Mouse (Mus musculus) hindbrain, embryonic 13.5 days (tissue): Measurements from ENCODE around the gene Rgs9. TPM values are rescaled to one million over a fixed set of nuclear protein-coding genes. Genes with fewer than 3 reads are reported as not detected.

Experiments used
- ATAC-seq: fragments of 200-750 bp; cut with Nextera tagmentation; 2 replicates; pipeline ENCODE4 v1.8.0; 2017; ENCODE audit warnings: moderate TSS enrichment; ENCODE audit not compliant: low FRiP score
- H3K27ac ChIP-seq: fragments of 300-500 bp; sonication (generic); 2 replicates; pipeline ENCODE4 v1.5.1; 2015; ENCODE audit warnings: inconsistent platforms, mild to moderate bottlenecking, moderate library complexity
- H3K27me3 ChIP-seq: fragments of 300-500 bp; sonication (generic); 2 replicates; pipeline ENCODE4 v1.6.1; 2015; ENCODE audit warnings: mild to moderate bottlenecking, inconsistent platforms
- H3K36me3 ChIP-seq: fragments of 300-500 bp; sonication (generic); 2 replicates; pipeline ENCODE4 v1.6.1; 2015; ENCODE audit warnings: mild to moderate bottlenecking, inconsistent platforms
- H3K4me1 ChIP-seq: fragments of 300-500 bp; sonication (generic); replicated peaks from 2 replicates; pipeline ENCODE4 v1.6.1; 2015; ENCODE audit warnings: inconsistent platforms
- H3K4me2 ChIP-seq: fragments of 300-500 bp; sonication (generic); 2 replicates; pipeline ENCODE4 v1.6.1; 2015; ENCODE audit warnings: inconsistent platforms, mild to moderate bottlenecking, moderate library complexity
- H3K4me3 ChIP-seq: fragments of 300-500 bp; sonication (generic); 2 replicates; pipeline ENCODE4 v1.5.1; 2015; ENCODE audit warnings: mild to moderate bottlenecking, inconsistent platforms
- H3K9ac ChIP-seq: fragments of 300-500 bp; sonication (generic); 2 replicates; pipeline ENCODE4 v1.6.1; 2015; ENCODE audit warnings: mild to moderate bottlenecking, inconsistent platforms
- H3K9me3 ChIP-seq: fragments of 300-500 bp; sonication (generic); 2 replicates; pipeline ENCODE4 v1.6.1; 2016; ENCODE audit warnings: inconsistent platforms
- WGBS: fragments of 180-500 bp; shearing (Covaris S2); methylation state at CpG from one replicate; pipeline ENCODE4 v1.1.7; 2015; 5-methylcytosine and 5-hydroxymethylcytosine counted together
- polyA plus RNA-seq: library from polyadenylated mRNA; unstranded; fragments of >200 nt; fragmentation: Nextera tagmentation; extraction: Ambion mirVana; gene quantifications from 2 replicates; pipeline ENCODE4 v1.2.1, GENCODE M21; 2015

Gene Rgs9
- polyA plus RNA-seq, 1 experiment from 2014 or later, result 6.2 TPM

DNA sequence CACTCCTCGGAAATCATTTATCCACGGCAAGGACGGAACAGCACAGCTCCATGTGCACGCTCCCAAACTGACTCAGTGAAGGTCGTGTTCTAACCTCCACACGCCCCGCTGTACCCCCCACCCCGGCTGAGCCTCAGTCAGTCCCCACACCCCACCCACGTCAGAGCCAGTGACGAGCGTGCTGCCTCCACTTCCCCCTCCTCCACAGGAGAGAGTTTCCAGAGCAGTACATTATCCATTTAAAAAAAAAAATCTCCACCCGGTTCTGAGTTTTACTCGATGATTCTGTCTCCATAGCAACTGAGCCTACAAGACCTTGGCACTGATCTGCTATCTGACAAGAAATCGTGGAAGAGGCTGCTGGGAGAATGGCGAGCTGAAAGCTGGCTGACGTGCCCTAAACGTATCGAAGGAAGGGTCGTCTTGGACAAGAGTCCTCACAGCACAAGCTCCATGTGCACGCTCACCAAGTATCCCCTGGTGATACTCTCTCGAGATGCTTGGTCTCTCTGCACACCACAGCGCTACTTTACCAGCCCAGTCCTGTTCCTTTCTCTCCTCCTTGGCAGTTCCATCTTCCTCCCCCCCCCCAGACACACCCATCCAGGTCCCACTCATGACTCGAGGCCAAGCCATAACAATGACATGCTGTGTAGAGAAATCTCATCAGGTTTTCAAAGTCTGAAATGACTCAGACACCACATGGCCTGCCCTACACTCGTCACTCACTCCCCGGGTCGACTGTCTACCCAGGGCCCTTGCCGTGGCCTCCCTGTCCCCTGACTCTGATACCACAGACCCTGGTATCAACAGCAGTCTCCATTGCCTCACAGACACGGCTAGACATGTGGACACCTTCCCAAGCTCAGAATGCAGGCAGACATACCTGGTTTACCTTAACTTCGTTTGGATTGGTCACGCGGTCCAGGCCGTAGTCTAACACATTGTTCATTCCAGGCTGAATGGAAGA lies 38.7 kb downstream of the Rgs9 start:
- Histone ChIP-seq H3K27ac (0 out of 2 replicates have a peak overlapping the region, but pooled peaks have one; percentile 30), H3K36me3 (peaks cover 16% of the 10 kb centered on the region), H3K4me3 (no peak overlapping the region), H3K9ac (no peak overlapping the region), H3K9me3 (no peaks in the 10 kb centered on the region), H3K4me2 (no peak overlapping the region), H3K4me1 (0 out of 2 replicates have a peak, but pooled peaks cover 4% of the 10 kb centered on the region), H3K27me3 (no peaks in the 10 kb centered on the region)
- no peak for ATAC-seq
- WGBS, result 85% methylated on average over 32 of the region's 32 CpGs

DNA sequence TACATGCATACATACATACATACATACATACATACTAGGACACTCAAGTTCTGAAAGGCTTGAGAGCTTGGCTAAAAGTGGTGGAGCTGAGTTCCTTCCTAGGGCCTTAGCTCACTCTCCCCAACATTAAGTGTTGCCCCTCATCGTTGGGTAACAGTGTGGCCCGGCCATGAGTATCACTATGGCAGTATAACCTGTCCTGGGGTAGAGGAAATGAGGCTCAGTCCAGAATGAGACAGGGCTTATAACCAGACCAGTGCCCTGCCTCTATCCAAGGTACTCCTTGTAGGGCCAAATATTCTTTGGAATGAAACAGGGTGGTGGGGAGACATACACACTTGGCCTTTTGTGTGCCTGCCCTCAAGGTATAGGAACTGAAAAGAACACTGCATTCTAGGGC lies 40.1 kb downstream of the Rgs9 start:
- peaks cover 16% of the 10 kb centered on the region for H3K36me3 ChIP-seq
- H3K9ac ChIP-seq, result no peak overlapping the region
- H3K4me1 ChIP-seq, result 0 out of 2 replicates have a peak, but pooled peaks cover 4% of the 10 kb centered on the region
- 95% methylated on average over 2 of the region's 2 CpGs for WGBS
- ATAC-seq, result no peak
- no peaks in the 10 kb centered on the region for H3K9me3 ChIP-seq
- H3K27me3 ChIP-seq, result no peaks in the 10 kb centered on the region
- no peak overlapping the region for H3K4me2 ChIP-seq
- no peak overlapping the region for H3K4me3 ChIP-seq
- no peak overlapping the region for H3K27ac ChIP-seq

DNA sequence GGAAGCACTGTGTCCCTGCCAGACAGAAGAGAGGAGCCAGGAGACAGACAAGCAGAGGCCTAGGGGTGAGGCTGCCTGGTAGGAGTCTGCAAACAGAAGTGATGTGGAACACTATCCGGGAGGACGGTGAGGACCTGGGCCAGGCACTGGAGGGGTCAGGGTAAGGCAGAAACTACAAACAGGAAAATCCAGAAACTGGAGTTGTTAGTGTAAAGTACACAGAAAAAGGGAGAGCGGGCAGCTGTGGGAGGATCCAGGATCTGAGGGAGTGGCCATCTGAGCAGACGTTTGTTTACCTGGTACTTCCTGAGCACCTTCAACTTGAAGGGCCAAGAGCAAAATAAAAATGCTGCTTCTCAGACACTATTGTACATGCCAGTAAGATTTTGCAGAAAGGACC lies 42.9 kb downstream of the Rgs9 start:
- Histone ChIP-seq H3K4me3 (no peak overlapping the region), H3K27me3 (no peaks in the 10 kb centered on the region), H3K27ac (no peak overlapping the region), H3K36me3 (peaks cover 7% of the 10 kb centered on the region; the same call in 1 of the 2 replicates), H3K4me1 (0 out of 2 replicates have a peak, but pooled peaks cover 4% of the 10 kb centered on the region), H3K9me3 (no peaks in the 10 kb centered on the region), H3K4me2 (no peak overlapping the region), H3K9ac (no peak overlapping the region)
- ATAC-seq, result no peak
- 76% methylated on average over 4 of the region's 4 CpGs for WGBS

DNA sequence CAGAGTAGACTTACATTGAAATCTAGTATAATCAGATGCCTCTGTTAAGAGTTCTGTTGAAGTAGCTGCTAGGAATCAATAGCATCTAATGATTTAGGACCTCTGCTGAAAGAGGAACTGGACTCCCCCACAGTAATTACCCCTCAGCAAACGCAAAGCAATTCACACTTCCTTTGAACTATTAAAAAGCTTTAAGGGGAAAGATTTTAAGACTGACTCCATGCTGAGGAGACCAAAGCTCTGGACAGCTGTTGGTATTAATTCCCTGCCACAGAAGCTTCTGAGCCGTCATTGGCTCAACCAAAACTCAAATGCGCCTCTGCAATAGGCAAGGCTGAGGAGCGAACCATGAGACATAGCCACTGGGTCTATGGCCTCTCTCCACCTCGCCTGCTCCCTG lies 45.4 kb downstream of the Rgs9 start:
- no peak for ATAC-seq
- no peak overlapping the region for H3K27ac ChIP-seq
- H3K4me2 ChIP-seq, result no peak overlapping the region
- no peak overlapping the region for H3K9ac ChIP-seq
- WGBS, result 73% methylated on average over 5 of the region's 5 CpGs
- no peaks in the 10 kb centered on the region for H3K4me1 ChIP-seq
- H3K36me3 ChIP-seq, result peaks cover 6% of the 10 kb centered on the region; the same call in 1 of the 2 replicates
- H3K9me3 ChIP-seq, result no peaks in the 10 kb centered on the region
- no peaks in the 10 kb centered on the region for H3K27me3 ChIP-seq
- no peak overlapping the region for H3K4me3 ChIP-seq

DNA sequence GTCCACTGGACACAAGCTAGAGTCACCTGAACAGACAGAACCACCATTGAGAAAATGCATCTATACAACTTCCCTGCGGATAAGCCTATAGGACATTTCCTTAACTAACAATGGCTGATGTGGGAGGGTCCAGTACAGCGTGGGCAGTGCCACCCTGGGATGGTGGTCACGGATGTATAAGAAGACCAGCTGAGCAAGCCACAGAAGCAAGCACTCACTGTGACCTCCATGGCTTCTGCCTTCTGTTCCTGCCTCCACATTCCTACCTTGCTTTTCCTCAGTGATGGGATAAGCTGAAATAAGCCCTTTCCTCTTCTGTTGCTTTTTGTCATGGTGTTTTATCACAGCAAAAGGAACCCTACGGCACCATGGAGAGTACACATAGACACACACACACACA lies 47.4 kb downstream of the Rgs9 start:
- Histone ChIP-seq H3K27me3 (0 out of 2 replicates have a peak, but pooled peaks cover 2% of the 10 kb centered on the region), H3K4me3 (no peak overlapping the region), H3K4me1 (no peaks in the 10 kb centered on the region), H3K36me3 (peaks cover 6% of the 10 kb centered on the region; the same call in 1 of the 2 replicates), H3K9ac (no peak overlapping the region), H3K4me2 (no peak overlapping the region), H3K9me3 (no peaks in the 10 kb centered on the region), H3K27ac (no peak overlapping the region)
- no peak for ATAC-seq
- 86% methylated on average over 4 of the region's 4 CpGs for WGBS

DNA sequence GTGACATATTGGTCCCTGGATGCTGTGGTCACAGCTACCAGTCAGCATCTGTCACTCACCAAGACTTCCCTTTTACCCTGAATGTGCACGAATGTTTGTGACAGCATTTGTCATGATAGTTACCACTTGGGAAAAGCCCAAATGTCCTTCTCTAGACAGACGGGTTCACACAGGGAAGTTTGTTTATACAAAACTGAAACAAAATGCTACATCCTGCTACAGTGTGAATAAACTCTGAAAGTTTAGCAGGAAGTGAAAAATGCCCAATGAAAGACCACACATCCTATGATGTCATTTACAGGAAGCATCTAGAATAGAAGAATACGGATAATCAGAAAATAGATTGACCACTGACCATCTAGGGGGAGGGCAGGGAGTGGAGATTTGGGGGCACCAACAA lies 51.0 kb downstream of the Rgs9 start:
- 72% methylated on average over 3 of the region's 3 CpGs for WGBS
- Histone ChIP-seq H3K36me3 (peaks cover 6% of the 10 kb centered on the region; the same call in 1 of the 2 replicates), H3K9ac (no peak overlapping the region), H3K4me1 (no peaks in the 10 kb centered on the region; the same call in 1 of the 2 replicates), H3K9me3 (no peaks in the 10 kb centered on the region), H3K4me2 (no peak overlapping the region), H3K27ac (no peak overlapping the region), H3K27me3 (0 out of 2 replicates have a peak, but pooled peaks cover 2% of the 10 kb centered on the region), H3K4me3 (no peak overlapping the region)
- no peak for ATAC-seq

DNA sequence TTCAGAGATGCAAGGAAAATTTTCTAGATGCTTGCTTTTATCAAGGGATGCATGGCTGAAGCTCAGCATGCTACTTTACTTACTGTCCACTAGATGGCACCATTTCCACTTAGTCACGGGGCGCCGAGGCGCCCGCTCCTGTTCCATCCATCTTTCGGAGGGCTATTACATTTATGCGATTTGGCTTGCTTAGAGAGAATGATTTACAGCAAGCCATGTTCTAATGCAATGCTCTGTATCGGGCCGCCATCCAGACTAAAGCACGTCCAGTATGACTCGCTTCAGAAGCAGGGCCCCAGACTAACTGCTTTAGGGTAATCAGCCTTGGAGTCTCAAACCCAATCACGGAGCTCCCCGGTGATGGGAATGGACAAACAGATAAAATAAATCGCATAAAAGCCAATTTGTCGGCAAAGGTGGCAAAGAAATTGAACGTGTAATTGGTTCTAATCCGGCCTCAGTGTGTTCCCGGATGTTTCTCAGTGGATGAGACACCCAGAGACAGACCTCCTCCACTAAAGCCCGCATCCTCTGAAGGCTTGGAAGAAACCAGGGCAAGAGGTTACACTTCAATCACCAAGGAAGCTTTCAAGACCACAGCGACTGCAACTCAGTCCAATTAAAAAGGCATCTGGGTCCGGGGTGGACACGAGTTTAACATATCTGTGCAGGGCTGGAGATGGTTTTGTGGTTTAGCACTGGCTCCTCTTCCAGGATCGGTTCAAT lies 53.1 kb downstream of the Rgs9 start:
- H3K27ac ChIP-seq, result 0 out of 2 replicates have a peak overlapping the region, but pooled peaks have one; percentile 3
- WGBS, result 27% methylated on average over 23 of the region's 23 CpGs
- ATAC-seq, result peak; percentile 77
- no peak overlapping the region for H3K4me3 ChIP-seq
- H3K36me3 ChIP-seq, result peaks cover 6% of the 10 kb centered on the region; the same call in 1 of the 2 replicates
- no peak overlapping the region for H3K9ac ChIP-seq
- 0 out of 2 replicates have a peak, but pooled peaks cover 2% of the 10 kb centered on the region for H3K27me3 ChIP-seq
- no peaks in the 10 kb centered on the region; the same call in 1 of the 2 replicates for H3K4me1 ChIP-seq
- H3K4me2 ChIP-seq, result peak overlapping the region; percentile 27
- no peaks in the 10 kb centered on the region for H3K9me3 ChIP-seq

DNA sequence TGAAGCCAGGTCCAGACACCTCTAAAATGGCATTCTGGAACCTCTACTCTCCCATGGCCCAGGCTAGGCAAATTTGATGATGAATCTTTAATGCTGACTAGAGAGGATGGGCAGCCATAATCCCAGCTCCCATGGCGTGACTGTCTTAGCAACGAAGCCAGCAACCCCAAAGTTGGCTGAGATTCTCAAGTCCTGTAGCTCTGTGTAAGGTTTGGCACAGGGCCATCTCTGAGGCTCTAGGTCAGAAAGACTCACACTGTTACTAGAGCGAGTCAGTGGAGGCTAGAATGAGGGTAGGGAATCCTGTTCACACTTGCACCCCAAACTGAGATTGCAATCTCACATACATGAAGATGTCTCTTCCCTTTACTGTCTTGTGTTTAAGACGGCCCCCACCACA lies 57.8 kb downstream of the Rgs9 start:
- Histone ChIP-seq H3K36me3 (no peaks in the 10 kb centered on the region), H3K4me1 (peaks cover 13% of the 10 kb centered on the region), H3K4me2 (no peak overlapping the region), H3K9me3 (no peaks in the 10 kb centered on the region), H3K9ac (no peak overlapping the region), H3K4me3 (no peak overlapping the region), H3K27me3 (no peaks in the 10 kb centered on the region), H3K27ac (no peak overlapping the region)
- ATAC-seq, result no peak
- WGBS, result 78% methylated on average over 4 of the region's 4 CpGs

DNA sequence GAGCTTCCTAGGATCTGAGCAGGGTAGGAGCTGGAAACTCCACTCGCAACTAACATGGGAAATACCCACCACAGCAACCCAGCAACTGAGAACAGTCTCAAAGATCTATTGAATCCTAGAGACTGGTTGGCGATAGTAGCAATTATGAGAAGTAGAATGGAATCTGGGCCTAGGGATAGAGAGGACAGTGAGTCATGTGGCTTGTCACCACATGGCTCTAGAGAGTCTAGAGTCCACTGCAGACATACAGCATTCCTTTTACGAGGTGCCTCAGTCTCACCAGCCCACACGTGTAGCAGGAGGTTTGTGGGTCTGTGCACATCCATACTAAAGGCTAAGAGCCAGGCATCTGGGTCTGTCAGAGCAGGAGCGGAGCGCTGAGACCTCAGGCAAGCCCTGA lies 59.3 kb downstream of the Rgs9 start:
- H3K9me3 ChIP-seq, result no peaks in the 10 kb centered on the region
- ATAC-seq, result no peak
- H3K36me3 ChIP-seq, result no peaks in the 10 kb centered on the region
- H3K27me3 ChIP-seq, result no peaks in the 10 kb centered on the region
- no peak overlapping the region for H3K4me2 ChIP-seq
- peak overlapping the region; percentile 19; the same call in 1 of the 2 replicates for H3K27ac ChIP-seq
- H3K9ac ChIP-seq, result no peak overlapping the region
- H3K4me1 ChIP-seq, result peaks cover 13% of the 10 kb centered on the region; the same call in 1 of the 2 replicates
- no peak overlapping the region for H3K4me3 ChIP-seq
- 86% methylated on average over 6 of the region's 6 CpGs for WGBS

DNA sequence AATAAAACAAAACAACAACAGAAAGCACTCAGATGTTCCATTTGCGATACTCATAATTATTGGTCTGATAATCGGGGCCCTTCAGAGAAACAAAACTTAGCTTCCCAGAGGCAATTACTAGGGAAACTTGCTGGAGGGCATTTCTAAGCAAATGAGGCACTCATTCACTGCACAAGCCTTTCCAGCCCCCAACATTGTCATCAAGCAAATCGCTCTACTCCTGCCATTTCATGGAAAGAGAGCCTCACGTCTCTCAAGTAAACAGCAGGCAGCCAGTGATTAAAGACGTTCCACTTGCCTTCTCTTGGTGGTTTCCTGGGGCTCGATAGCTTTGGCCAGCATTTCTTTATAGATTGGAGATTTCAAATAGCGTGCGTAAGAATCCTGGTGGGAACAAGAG lies 60.1 kb downstream of the Rgs9 start:
- Histone ChIP-seq H3K4me1 (peaks cover 13% of the 10 kb centered on the region; the same call in 1 of the 2 replicates), H3K36me3 (no peaks in the 10 kb centered on the region), H3K4me2 (no peak overlapping the region), H3K27me3 (no peaks in the 10 kb centered on the region), H3K9ac (no peak overlapping the region), H3K4me3 (no peak overlapping the region), H3K9me3 (no peaks in the 10 kb centered on the region), H3K27ac (peak overlapping the region; percentile 19; the same call in 1 of the 2 replicates)
- no peak for ATAC-seq
- WGBS, result 44% methylated on average over 8 of the region's 8 CpGs

DNA sequence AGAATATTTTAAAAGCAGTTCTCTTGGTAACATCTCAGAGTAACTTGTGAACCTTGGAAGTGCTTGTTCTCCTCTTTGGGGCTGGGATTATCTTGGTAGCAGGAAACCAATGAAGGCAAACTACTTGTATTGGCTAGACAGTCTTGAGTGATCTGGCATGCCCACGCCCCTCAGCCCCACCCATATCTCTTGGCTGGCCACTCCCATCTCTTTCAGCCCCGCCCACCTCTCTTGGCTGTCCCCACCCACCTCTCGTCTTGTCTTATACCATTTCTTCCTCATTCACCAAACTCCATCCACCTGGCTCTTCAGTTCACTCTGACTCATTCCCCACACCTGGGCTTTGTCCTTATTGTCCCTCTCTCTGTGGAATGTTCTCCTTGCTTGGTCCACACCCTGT lies 64.3 kb downstream of the Rgs9 start:
- H3K4me3 ChIP-seq, result no peak overlapping the region
- no peaks in the 10 kb centered on the region for H3K27me3 ChIP-seq
- no peak overlapping the region for H3K27ac ChIP-seq
- H3K36me3 ChIP-seq, result peaks cover 6% of the 10 kb centered on the region
- H3K9ac ChIP-seq, result no peak overlapping the region
- no peak for ATAC-seq
- no peaks in the 10 kb centered on the region for H3K9me3 ChIP-seq
- 80% methylated on average over 3 of the region's 3 CpGs for WGBS
- peaks cover 13% of the 10 kb centered on the region; the same call in 1 of the 2 replicates for H3K4me1 ChIP-seq
- H3K4me2 ChIP-seq, result no peak overlapping the region

DNA sequence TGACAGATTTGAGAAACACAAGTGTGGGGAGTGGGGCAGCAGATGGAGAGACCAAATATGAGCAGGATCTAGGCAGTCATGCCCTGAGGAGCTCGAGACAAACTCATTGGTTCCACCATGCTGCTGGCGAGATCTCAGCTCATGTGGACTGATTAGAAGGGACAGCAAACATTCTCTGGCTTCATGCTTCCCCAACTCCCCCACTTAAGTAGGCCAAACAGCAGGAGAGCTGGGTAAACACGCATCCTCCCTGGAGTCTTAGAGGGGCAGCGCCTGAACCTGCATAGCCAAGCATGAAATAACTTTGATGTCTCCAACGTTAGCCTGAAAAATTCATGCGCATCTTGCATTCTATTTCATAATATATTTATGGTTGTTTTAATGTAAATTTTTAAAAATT lies 65.1 kb downstream of the Rgs9 start:
- H3K4me1 ChIP-seq, result peaks cover 6% of the 10 kb centered on the region; the same call in 1 of the 2 replicates
- WGBS, result 76% methylated on average over 6 of the region's 6 CpGs
- H3K27ac ChIP-seq, result no peak overlapping the region
- H3K9me3 ChIP-seq, result no peaks in the 10 kb centered on the region
- ATAC-seq, result no peak
- H3K27me3 ChIP-seq, result no peaks in the 10 kb centered on the region
- H3K4me2 ChIP-seq, result no peak overlapping the region
- no peak overlapping the region for H3K4me3 ChIP-seq
- H3K9ac ChIP-seq, result no peak overlapping the region
- peaks cover 8% of the 10 kb centered on the region for H3K36me3 ChIP-seq
